Comparison of ENCODE assay signal across 8 mouse cellular contexts in the genomic region with DNA sequence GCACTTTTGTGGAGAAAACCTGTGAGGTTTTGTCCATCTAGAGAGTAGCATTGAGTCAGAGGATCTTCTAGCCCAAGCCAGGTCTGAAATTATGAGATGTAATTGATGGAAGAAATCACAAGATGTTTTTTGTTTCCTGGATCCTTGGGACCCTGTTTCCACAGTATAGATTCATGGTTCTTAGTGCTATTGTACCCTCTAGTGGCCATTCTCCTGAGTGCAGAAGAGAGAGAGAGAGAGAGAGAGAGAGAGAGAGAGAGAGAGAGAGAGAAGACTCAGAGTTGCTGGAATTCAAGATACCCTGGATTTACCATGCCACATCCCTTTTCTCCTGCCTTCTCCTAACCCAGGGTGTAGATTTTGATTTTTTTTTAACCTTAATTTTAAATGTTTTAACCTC. TPM values are rescaled to one million over a fixed set of nuclear protein-coding genes. Genes with fewer than 3 reads are reported as not detected.
DNase-seq lines count a peak whose midpoint lies in the region; ATAC-seq and TF ChIP-seq lines count a peak whose summit lies in the region.

No protein-coding gene starts in this region.

- H3K4me2 ChIP-seq in intestine, postnatal 0 days (replicated peaks; ENCODE audit: low read depth) = no peak overlapping the region
- no peak overlapping the region for H3K4me2 ChIP-seq in intestine, embryonic 15.5 days (replicated peaks)
- H3K4me2 ChIP-seq in forebrain, embryonic 14.5 days (ENCODE audit: low read length) = no peak overlapping the region

- H3K4me1 ChIP-seq in intestine, postnatal 0 days (replicated peaks; ENCODE audit: control insufficient read depth, insufficient read depth, low read length) = no peaks in the 10 kb centered on the region; the same call in 1 of the 2 replicates
- peaks cover 22% of the 10 kb centered on the region for H3K4me1 ChIP-seq in intestine, embryonic 15.5 days (replicated peaks)
- H3K4me1 ChIP-seq in forebrain, embryonic 14.5 days (ENCODE audit: control insufficient read depth, insufficient read depth, low read length) = peaks cover 8% of the 10 kb centered on the region

- H3K27me3 ChIP-seq in intestine, postnatal 0 days (replicated peaks; ENCODE audit: control insufficient read depth, insufficient read depth, low read length) = no peaks in the 10 kb centered on the region
- H3K27me3 ChIP-seq in intestine, embryonic 15.5 days (replicated peaks) = no peaks in the 10 kb centered on the region
- H3K27me3 ChIP-seq in forebrain, embryonic 14.5 days (replicated peaks; ENCODE audit: control insufficient read depth, insufficient read depth, low read length) = no peaks in the 10 kb centered on the region

- peak; percentile 47 to 52 for DNase-seq in B cell, adult 2 months
- peak; percentile 88 for DNase-seq in brain, embryonic 14.5 days (ENCODE audit: low read depth)
- peak; percentile 86 for DNase-seq in forebrain, embryonic 14.5 days (ENCODE audit: low spot score)
- no peak for DNase-seq in ovary, postnatal 14 days (ENCODE audit: low spot score)
- no peak for DNase-seq in heart, adult 9 months (ENCODE audit: low spot score in 2 of 2)

- no peak for TF ChIP-seq POLR2A in brain, embryonic 14.5 days (IDR thresholded peaks at IDR 0.05; ENCODE audit: borderline replicate concordance, extremely low read depth, insufficient read depth, insufficient read length, poor library complexity, severe bottlenecking)

- no peak overlapping the region for H3K27ac ChIP-seq in intestine, postnatal 0 days (ENCODE audit: low read depth, low read length)
- no peak overlapping the region for H3K27ac ChIP-seq in intestine, embryonic 15.5 days
- no peak overlapping the region for H3K27ac ChIP-seq in forebrain, embryonic 14.5 days (ENCODE audit: low read depth, low read length)

- H3K4me3 ChIP-seq in intestine, postnatal 0 days (ENCODE audit: low read depth, low read length) = no peak overlapping the region
- H3K4me3 ChIP-seq in intestine, embryonic 15.5 days (replicated peaks) = no peak overlapping the region
- H3K4me3 ChIP-seq in forebrain, embryonic 14.5 days (ENCODE audit: low read depth, low read length) = no peak overlapping the region

- no peaks in the 10 kb centered on the region for H3K9me3 ChIP-seq in intestine, postnatal 0 days (ENCODE audit: control insufficient read depth)
- H3K9me3 ChIP-seq in intestine, embryonic 15.5 days = no peaks in the 10 kb centered on the region
- H3K9me3 ChIP-seq in forebrain, embryonic 14.5 days (replicated peaks; ENCODE audit: control insufficient read depth, low read length) = no peaks in the 10 kb centered on the region

- peak; percentile 85 for TF ChIP-seq CTCF in intestine, postnatal 0 days (IDR thresholded peaks at IDR 0.05; ENCODE audit: low read depth)
- peak; percentile 37; the same call in 1 of the 2 replicates for TF ChIP-seq CTCF in brain, embryonic 14.5 days (IDR thresholded peaks at IDR 0.05; ENCODE audit: borderline replicate concordance, extremely low read depth, insufficient read depth, insufficient read length)

- no peak overlapping the region for H3K9ac ChIP-seq in intestine, postnatal 0 days (ENCODE audit: low read depth, low read length)
- no peak overlapping the region for H3K9ac ChIP-seq in intestine, embryonic 15.5 days
- no peak overlapping the region for H3K9ac ChIP-seq in forebrain, embryonic 14.5 days (ENCODE audit: low read length)

- ATAC-seq in intestine, postnatal 0 days = no peak
- no peak for ATAC-seq in intestine, embryonic 15.5 days
- peak; percentile 47 for ATAC-seq in forebrain, embryonic 14.5 days
- peak; percentile 44 for ATAC-seq in megakaryocyte progenitor cell, adult 5-6 weeks (replicated peaks; ENCODE audit: poor library complexity)

- peaks cover 13% of the 10 kb centered on the region; the same call in 1 of the 2 replicates for H3K36me3 ChIP-seq in intestine, postnatal 0 days (ENCODE audit: control insufficient read depth, insufficient read depth)
- no peaks in the 10 kb centered on the region for H3K36me3 ChIP-seq in intestine, embryonic 15.5 days
- H3K36me3 ChIP-seq in forebrain, embryonic 14.5 days (ENCODE audit: control insufficient read depth, insufficient read depth, low read length) = no peaks in the 10 kb centered on the region

RNA-seq across cellular contexts. Expression of gene Arap1, which starts 26.3 kb away (rescaled TPM):
- polyA plus RNA-seq in intestine, postnatal 0 days (2015; fragmentation: Nextera tagmentation; extraction: Ambion mirVana) = 31.2 and 35.3 TPM in 2 replicates
- 56.3 and 58.4 TPM in 2 replicates for polyA plus RNA-seq in intestine, embryonic 15.5 days (2015; fragmentation: Nextera tagmentation; extraction: Ambion mirVana)
- 13.1 and 17.1 TPM in 2 replicates for polyA plus RNA-seq in brain, embryonic 14.5 days (2012; rRNA removed)
- 5.8 and 6.5 TPM in 2 replicates for polyA plus RNA-seq in forebrain, embryonic 14.5 days (2014; fragmentation: Nextera tagmentation; extraction: Ambion mirVana)
- 34.3 and 41.2 TPM in 2 replicates for total RNA-seq in megakaryocyte progenitor cell, adult 5-6 weeks (2015)
- 63.1 and 89.4 TPM in 2 replicates for total RNA-seq in megakaryocyte progenitor cell, adult 5-6 weeks (2017)

RNA-seq across cellular contexts. Expression of gene Gm45837, which starts 36.5 kb away (rescaled TPM):
- polyA plus RNA-seq in intestine, postnatal 0 days (2015; fragmentation: Nextera tagmentation; extraction: Ambion mirVana) = not detected in 2 replicates
- 3.5 and 5.7 TPM in 2 replicates for polyA plus RNA-seq in intestine, embryonic 15.5 days (2015; fragmentation: Nextera tagmentation; extraction: Ambion mirVana)
- 0.37 and 0.79 TPM in 2 replicates for polyA plus RNA-seq in brain, embryonic 14.5 days (2012; rRNA removed)
- not detected in 2 replicates for polyA plus RNA-seq in forebrain, embryonic 14.5 days (2014; fragmentation: Nextera tagmentation; extraction: Ambion mirVana)
- not detected in 2 replicates for total RNA-seq in megakaryocyte progenitor cell, adult 5-6 weeks (2015)
- not detected in 2 replicates for total RNA-seq in megakaryocyte progenitor cell, adult 5-6 weeks (2017)

RNA-seq across cellular contexts. Expression of gene Pde2a, which starts 47.3 kb away (rescaled TPM):
- polyA plus RNA-seq in intestine, postnatal 0 days (2015; fragmentation: Nextera tagmentation; extraction: Ambion mirVana) = 11.1 and 11.2 TPM in 2 replicates
- polyA plus RNA-seq in intestine, embryonic 15.5 days (2015; fragmentation: Nextera tagmentation; extraction: Ambion mirVana) = 15.4 and 16.6 TPM in 2 replicates
- polyA plus RNA-seq in brain, embryonic 14.5 days (2012; rRNA removed) = 19.4 and 25.1 TPM in 2 replicates
- 27.0 and 34.7 TPM in 2 replicates for polyA plus RNA-seq in forebrain, embryonic 14.5 days (2014; fragmentation: Nextera tagmentation; extraction: Ambion mirVana)
- 24.1 and 25.6 TPM in 2 replicates for total RNA-seq in megakaryocyte progenitor cell, adult 5-6 weeks (2015)
- total RNA-seq in megakaryocyte progenitor cell, adult 5-6 weeks (2017) = 30.8 and 30.9 TPM in 2 replicates

RNA-seq across cellular contexts. Expression of gene Stard10, which starts 57.3 kb away (rescaled TPM):
- polyA plus RNA-seq in intestine, postnatal 0 days (2015; fragmentation: Nextera tagmentation; extraction: Ambion mirVana) = 63.7 and 71.7 TPM in 2 replicates
- 111 and 125 TPM in 2 replicates for polyA plus RNA-seq in intestine, embryonic 15.5 days (2015; fragmentation: Nextera tagmentation; extraction: Ambion mirVana)
- polyA plus RNA-seq in brain, embryonic 14.5 days (2012; rRNA removed) = 11.6 and 17.9 TPM in 2 replicates
- 8.0 and 8.1 TPM in 2 replicates for polyA plus RNA-seq in forebrain, embryonic 14.5 days (2014; fragmentation: Nextera tagmentation; extraction: Ambion mirVana)
- 50.4 and 59.3 TPM in 2 replicates for total RNA-seq in megakaryocyte progenitor cell, adult 5-6 weeks (2015)
- total RNA-seq in megakaryocyte progenitor cell, adult 5-6 weeks (2017) = 23.1 and 31.2 TPM in 2 replicates

Comparison
In these comparisons a context has a peak if more than half of its experiments do, and no peak if none do; other contexts are left out.
1. ATAC-seq: peak in forebrain, embryonic 14.5 days (single experiment) and megakaryocyte progenitor cell, adult 5-6 weeks (single experiment); none in intestine, postnatal 0 days (single experiment) and intestine, embryonic 15.5 days (single experiment).
2. DNase-seq: peak in B cell, adult 2 months (2 of 2), brain, embryonic 14.5 days (single experiment) and forebrain, embryonic 14.5 days (single experiment); none in ovary, postnatal 14 days (single experiment) and heart, adult 9 months (0 of 2).